Mouse (Mus musculus): ENCODE results near the gene Soga1. TPM values are rescaled to one million over a fixed set of nuclear protein-coding genes. Genes with fewer than 3 reads are reported as not detected.

Soga1 gene
- total RNA-seq, 2 experiments from 2014 or later = 15.4 to 20.3 TPM

DNA sequence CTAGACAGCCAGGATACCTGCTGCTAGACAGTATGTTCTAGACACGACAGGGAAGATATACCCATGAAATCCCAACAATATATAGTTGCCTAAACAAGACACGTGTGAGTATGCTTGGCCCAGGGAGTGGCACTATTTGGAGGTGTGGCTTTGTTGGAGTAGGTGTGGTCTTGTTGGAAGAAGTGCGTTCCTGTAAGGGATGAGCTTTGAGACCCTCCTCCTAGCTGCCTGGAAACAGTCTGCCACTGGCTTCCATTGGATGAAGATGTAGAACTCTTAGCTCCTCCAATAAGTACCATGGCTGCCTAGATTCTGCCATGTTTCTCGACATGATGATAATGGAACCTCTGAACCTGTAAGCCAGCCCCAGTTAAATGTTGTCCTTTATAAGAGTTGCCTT lies 97.8 kb downstream of the Soga1 start:
- DNase-seq = no peak

DNA sequence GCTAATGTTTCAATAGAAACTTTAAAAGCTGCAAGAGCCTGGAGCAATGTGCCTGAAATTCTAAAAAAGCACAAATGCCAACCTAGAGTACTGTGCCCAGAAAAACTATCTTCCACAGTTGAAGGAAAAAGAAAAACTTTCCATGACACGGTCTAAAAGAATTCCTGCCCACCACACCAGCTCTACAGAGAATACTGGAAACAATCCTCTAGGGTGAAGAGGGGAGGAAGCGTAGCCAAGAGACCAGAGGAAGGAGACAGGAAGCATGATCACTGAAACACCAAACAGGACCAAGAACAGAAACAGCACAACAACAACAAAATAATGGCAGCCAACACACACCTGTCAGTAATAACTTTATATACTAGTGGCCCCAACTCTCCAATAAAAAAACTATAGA lies 99.0 kb downstream of the Soga1 start:
- no peak for DNase-seq

DNA sequence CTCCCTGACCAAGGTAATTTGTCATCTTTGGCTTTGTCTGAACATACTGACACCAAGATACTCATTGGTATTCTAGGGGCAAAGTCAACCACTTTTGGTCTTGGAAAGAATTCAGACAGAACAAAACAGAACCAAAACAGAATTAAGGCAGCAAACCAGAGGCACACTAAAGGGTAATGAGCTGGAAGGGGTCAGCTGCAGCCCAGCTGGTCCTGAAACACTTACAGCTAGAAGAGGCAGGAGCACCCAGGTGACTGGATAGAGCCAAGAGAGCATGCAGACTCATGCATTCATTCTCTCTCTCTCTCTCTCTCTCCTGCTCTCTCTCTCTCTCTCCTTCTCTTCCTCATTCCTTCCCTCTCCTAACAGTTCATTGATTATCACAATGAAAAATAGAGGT lies 102.3 kb downstream of the Soga1 start:
- no peak for DNase-seq

DNA sequence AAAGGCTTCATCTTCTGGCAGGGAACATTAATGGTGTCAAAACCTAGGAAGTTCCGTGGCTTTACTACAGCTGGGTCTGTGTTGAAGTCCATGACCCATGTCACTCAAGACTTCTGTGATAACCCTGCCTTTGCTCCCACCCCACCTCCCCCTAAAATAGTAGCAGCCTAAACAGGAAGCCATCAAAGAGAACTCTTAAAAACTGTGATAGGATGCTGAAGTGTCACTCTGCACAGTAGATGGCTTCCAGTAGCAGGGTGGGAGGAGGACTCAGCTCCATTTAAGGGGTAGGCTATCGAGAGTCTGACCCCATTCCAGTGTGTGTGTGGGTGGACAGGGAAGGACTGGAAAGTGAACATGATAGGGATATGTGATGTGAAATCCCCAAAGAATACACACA lies 104.1 kb downstream of the Soga1 start:
- no peak for DNase-seq

DNA sequence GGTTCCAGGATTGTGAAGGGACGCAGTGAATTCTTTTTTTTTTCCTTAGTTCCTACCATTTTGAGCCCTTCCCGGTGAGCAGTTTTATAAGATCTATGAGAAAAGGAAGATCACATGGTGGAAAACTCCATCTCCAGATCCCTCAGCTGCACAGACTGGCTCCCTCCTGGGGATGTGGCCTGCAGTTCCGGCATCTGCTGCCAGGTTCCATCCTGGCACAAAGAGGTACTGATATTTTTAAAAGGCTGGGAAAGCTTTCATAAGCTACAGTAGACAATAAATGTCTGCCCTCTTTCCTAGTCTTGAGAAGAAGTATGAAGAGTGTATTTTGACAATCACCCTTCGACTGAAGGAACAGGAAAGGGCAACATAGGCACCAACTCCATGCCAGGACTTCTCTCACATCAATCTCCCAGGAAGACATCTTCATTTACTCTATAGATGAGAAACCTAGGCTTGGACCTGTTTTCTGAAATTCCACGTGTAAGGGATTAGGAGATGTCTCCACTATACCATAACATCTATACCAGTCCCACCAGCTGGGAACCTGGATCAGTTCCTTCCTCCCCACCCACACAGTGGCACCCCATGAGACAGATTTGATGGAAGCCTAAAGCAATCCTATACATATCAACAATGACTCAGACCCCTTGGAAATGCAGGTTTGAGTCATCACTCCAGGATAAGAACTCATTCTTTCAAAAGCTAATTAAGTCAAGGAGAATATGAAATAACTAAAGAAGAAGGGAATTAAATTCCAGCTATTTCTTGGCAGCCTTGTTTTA lies 105.5 kb downstream of the Soga1 start:
- peak; percentile 16 for DNase-seq

DNA sequence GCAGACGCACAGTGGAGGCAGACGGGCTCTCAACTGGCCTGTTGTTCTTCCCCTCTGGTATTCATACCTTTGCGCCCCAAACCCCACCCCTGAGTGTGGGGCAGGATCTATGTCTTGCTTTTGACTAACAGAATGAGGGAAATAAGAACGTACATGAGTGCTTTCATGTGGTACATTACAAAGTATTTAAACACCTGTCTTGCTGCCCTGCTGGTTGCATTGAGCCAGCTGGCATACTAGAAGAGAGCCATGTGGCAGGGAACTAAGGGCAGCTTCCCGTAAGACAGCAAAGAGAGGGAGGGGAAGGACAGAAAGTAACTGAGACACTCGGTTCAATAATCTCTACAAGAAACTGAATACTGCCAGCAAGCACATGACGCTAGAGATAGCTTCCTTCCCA lies 108.8 kb downstream of the Soga1 start:
- DNase-seq = no peak

DNA sequence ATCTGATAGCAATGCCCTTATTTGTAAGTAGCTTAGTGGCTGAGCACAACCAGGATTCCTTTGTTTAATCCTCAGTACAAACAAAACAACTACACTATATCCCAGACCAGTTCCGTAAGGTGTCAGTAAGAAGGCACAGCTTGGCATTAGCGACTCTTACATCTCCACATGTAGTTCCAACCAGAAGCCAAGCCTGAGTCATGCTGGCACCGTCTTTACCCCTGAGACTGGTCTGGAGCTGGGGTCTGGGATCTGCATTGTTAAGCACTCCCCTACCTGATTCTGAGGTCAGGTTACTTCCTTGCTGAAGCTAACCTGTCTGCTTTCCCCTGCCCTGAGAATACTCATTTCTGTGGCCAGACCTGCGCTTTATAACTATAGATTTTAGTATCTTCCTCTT lies 110.6 kb downstream of the Soga1 start:
- no peak for DNase-seq

DNA sequence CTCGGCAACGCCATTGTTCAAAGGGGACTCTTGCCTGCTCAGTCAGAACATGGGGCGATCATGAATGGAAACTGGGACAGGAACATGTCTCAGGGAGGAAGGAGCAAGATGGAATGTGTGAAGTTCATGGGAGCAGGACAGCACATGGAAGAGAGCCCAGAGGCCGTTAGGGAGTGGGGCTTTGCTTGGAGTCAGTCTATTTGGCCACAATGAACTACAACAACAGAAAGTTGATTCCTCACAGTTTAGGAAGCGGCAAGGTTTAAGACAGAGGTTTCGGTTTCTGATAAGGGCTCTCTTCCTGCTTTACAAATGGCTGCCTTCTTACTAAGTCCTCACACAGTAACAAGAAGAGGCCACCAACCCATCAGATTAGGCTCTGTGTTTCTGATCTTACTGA lies 111.7 kb downstream of the Soga1 start:
- DNase-seq = no peak

Other genes starting within 250 kb of the Soga1 start
- gene Tgif2, start 239.2 kb downstream of the Soga1 start, total RNA-seq (2021) = 1 to 10 TPM; 5.4 to 8.4 TPM
- 1 to 10 TPM in 1 of 2 experiments, under 1 TPM in 1; 0.54 to 1.6 TPM for gene 4930518I15Rik, start 221.3 kb downstream of the Soga1 start, total RNA-seq (2021)
- gene Rab5if, start 216.1 kb downstream of the Soga1 start, total RNA-seq (2021) = 10 to 100 TPM; 75.3 to 79.5 TPM
- gene Sla2, start 192.1 kb downstream of the Soga1 start, total RNA-seq (2021) = not detected
- gene Ndrg3, start 87.2 kb downstream of the Soga1 start, total RNA-seq (2021) = 10 to 100 TPM; 22.5 to 26.1 TPM
- 1 to 10 TPM; 5.3 to 6.0 TPM for gene Dsn1, start 72.1 kb downstream of the Soga1 start, total RNA-seq (2021)
- gene Tldc2, start 7.8 kb upstream of the Soga1 start, total RNA-seq (2021) = not detected
- 10 to 100 TPM; 15.9 to 20.2 TPM for gene Samhd1, start 56.0 kb upstream of the Soga1 start, total RNA-seq (2021)
- 1 to 10 TPM; 5.7 to 6.9 TPM for gene Rbl1, start 125.3 kb upstream of the Soga1 start, total RNA-seq (2021)
- 100 to 1,000 TPM in 1 of 2 experiments, 10 to 100 TPM in 1; 97.2 to 114 TPM for gene Rpn2, start 199.8 kb upstream of the Soga1 start, total RNA-seq (2021)
- gene Mroh8, start 200.3 kb upstream of the Soga1 start, total RNA-seq (2021) = under 1 TPM; 0.18 to 0.47 TPM